Mouse (Mus musculus) testis, postnatal 10 days (tissue): Measurements from ENCODE around the gene Mthfsd.

Source experiments
- DNase-seq: peaks from one replicate; pipeline ENCODE4 v3.0.0; 2021; ENCODE audit warnings: low spot score

The Mthfsd gene

GRCm38 (mm10) chr8:121073174-121074107 is 34.8 kb downstream of the Mthfsd start:
- no peak for DNase-seq

- DNase-seq = no peak
Measured at GRCm38 (mm10) chr8:121072406-121073130, 35.6 kb downstream of the Mthfsd start.

GRCm38 (mm10) chr8:121071454-121071853 is 36.7 kb downstream of the Mthfsd start:
- no peak for DNase-seq

GRCm38 (mm10) chr8:121063649-121064048 is 44.5 kb downstream of the Mthfsd start:
- DNase-seq = no peak

- no peak for DNase-seq
Measured at GRCm38 (mm10) chr8:121062521-121062920, 45.7 kb downstream of the Mthfsd start.

GRCm38 (mm10) chr8:121059098-121059497 is 49.1 kb downstream of the Mthfsd start:
- no peak for DNase-seq

GRCm38 (mm10) chr8:121058081-121058480 is 50.1 kb downstream of the Mthfsd start:
- DNase-seq = no peak

- DNase-seq = no peak
Measured at GRCm38 (mm10) chr8:121047441-121047840, 60.8 kb downstream of the Mthfsd start.

GRCm38 (mm10) chr8:121043719-121044440 is 64.3 kb downstream of the Mthfsd start:
- DNase-seq = no peak
